Mouse (Mus musculus) liver, embryonic 14.5 days (tissue): ENCODE results near the gene Slc3a2. TPM values are rescaled to one million over a fixed set of nuclear protein-coding genes. Genes with fewer than 3 reads are reported as not detected.
A peak's percentile ranks its signal among the peaks of the same experiment; 100 is the strongest.

Experiments used
- ATAC-seq: fragments of 200-750 bp; cut with Nextera tagmentation; 2 replicates; pipeline ENCODE4 v1.8.0; 2017; ENCODE audit warnings: moderate number of reproducible peaks, mild to moderate bottlenecking, moderate library complexity; ENCODE audit not compliant: insufficient read depth
- DNase-seq, 3 experiments: peaks; one replicate each; pipeline ENCODE4 v3.0.0-alpha.2; 2012 to 2013; ENCODE audit warnings: low read depth in 3 of 3, low spot score in 3 of 3
- H3K27ac ChIP-seq: fragments of 300-500 bp; sonication (generic); 2 replicates; pipeline ENCODE4 v1.5.1; 2014; ENCODE audit warnings: moderate library complexity, mild to moderate bottlenecking, control low read depth, inconsistent platforms
- H3K27me3 ChIP-seq: fragments of 300-500 bp; sonication (generic); 2 replicates; pipeline ENCODE4 v1.6.1; 2014; ENCODE audit warnings: mild to moderate bottlenecking, low read length, moderate library complexity; ENCODE audit not compliant: control insufficient read depth, insufficient read depth
- H3K36me3 ChIP-seq: fragments of 300-500 bp; sonication (generic); replicated peaks from 2 replicates; pipeline ENCODE4 v1.6.1; 2014; ENCODE audit warnings: low read depth; ENCODE audit not compliant: control insufficient read depth, insufficient read depth
- H3K4me1 ChIP-seq, 2 experiments: fragments of 200-500 bp in 1 of 2; fragments of 300-500 bp in 1 of 2; sonication (generic) in 1 of 2; replicated peaks; 2 replicates each; pipeline ENCODE4 v1.6.1; 2012 to 2014; ENCODE audit warnings: antibody characterized with exemption in 1 of 2, inconsistent platforms in 1 of 2, low read length in 1 of 2; ENCODE audit not compliant: control insufficient read depth in 2 of 2, insufficient read depth in 2 of 2
- H3K4me2 ChIP-seq: fragments of 300-500 bp; sonication (generic); 2 replicates; pipeline ENCODE4 v1.6.1; 2014; ENCODE audit warnings: low read depth, mild to moderate bottlenecking, control low read depth, moderate library complexity
- H3K4me3 ChIP-seq, 2 experiments: fragments of 200-500 bp in 1 of 2; fragments of 300-500 bp in 1 of 2; sonication (generic) in 1 of 2; 2 replicates each; pipeline ENCODE4 v1.5.1; 2012 to 2014; ENCODE audit warnings: low read depth in 2 of 2, low read length in 2 of 2, mild to moderate bottlenecking in 2 of 2, control low read depth in 1 of 2, inconsistent platforms in 1 of 2, moderate library complexity in 1 of 2; ENCODE audit not compliant: insufficient read depth in 1 of 2
- H3K9ac ChIP-seq: fragments of 300-500 bp; sonication (generic); replicated peaks from 2 replicates; pipeline ENCODE4 v1.6.1; 2014; ENCODE audit warnings: mild to moderate bottlenecking, control low read depth, moderate library complexity
- H3K9me3 ChIP-seq: fragments of 300-500 bp; sonication (generic); 2 replicates; pipeline ENCODE4 v1.6.1; 2016; ENCODE audit warnings: low read length, mixed read lengths; ENCODE audit not compliant: control insufficient read depth
- CTCF ChIP-seq: IDR thresholded peaks from 2 replicates; pipeline ENCODE4 v1.5.1; 2016; ENCODE audit warnings: antibody characterized with exemption, low read depth, control low read depth
- EP300 ChIP-seq: IDR thresholded peaks from 2 replicates; pipeline ENCODE4 v1.6.1; 2016; ENCODE audit warnings: antibody characterized with exemption, low read depth
- WGBS: fragments of 180-500 bp; shearing (Covaris S2); extraction: QIAGEN DNeasy Blood & Tissue Kit; methylation state at CpG from one replicate; pipeline ENCODE4 v1.1.7; 2014; ENCODE audit not compliant: insufficient replicate concordance; 5-methylcytosine and 5-hydroxymethylcytosine counted together
- polyA plus RNA-seq, 2 experiments: library from polyadenylated mRNA; depleted of rRNA in 1 of 2; stranded (reverse) in 1 of 2; unstranded in 1 of 2; fragments of >200 nt; fragmentation: Nextera tagmentation in 1 of 2; extraction: Ambion mirVana in 1 of 2; gene quantifications; 2 replicates each; pipeline versions ENCODE4 v1.2.1 to v1.2.3; 2012 to 2014

Gene Slc3a2
- polyA plus RNA-seq, 2 experiments, result 82.2 to 89.1 TPM

DNA sequence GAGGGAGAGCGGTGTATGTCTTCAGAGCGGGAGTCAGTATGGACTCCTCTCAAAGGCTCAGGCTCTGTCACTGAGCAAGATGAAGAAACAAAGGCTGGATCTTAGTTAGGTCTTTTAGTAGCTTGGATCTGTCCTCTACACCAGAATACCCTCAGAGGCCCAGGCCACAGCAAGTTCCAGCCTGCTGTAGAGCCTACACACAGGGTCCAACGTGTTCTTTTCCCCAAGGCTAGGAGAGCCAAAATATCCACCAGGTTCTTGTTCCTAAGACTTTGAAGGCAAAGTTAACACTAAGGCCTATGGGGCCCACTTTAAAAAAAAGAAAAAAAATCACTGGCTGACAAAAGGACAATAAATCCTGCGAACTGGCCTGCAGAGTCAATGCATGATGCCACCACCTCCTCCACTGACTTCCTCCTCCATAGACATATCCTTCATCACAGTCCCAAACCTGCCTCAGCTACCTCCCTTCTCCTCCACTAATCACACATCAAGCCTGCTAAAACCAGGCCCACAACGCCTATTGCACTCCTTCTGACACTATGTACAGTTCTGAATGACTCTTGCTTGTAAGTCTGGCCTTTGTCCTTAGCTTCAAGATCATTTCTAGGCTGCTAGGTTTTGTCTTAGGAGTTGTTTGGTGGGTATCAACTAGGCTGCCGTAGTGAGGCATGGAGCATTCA is 18.0 kb downstream of the Slc3a2 start:
- H3K27ac ChIP-seq, result no peak overlapping the region

GRCm38 (mm10) chr19:8703571-8703970 is 19.6 kb downstream of the Slc3a2 start:
- WGBS, result 73% methylated on average over 3 of the region's 4 CpGs
- DNase-seq (no peak), ATAC-seq (no peak)
- no peak for TF ChIP-seq EP300
- H3K4me3 ChIP-seq, result no peak overlapping the region
- H3K9ac ChIP-seq, result no peak overlapping the region
- H3K4me2 ChIP-seq, result no peak overlapping the region
- no peaks in the 10 kb centered on the region for H3K9me3 ChIP-seq
- H3K4me1 ChIP-seq, result peaks cover 14% of the 10 kb centered on the region in 2 experiments
- H3K36me3 ChIP-seq, result peaks cover 24% of the 10 kb centered on the region
- no peaks in the 10 kb centered on the region for H3K27me3 ChIP-seq
- no peak overlapping the region for H3K27ac ChIP-seq

More for the DNA sequence above, 18.0 kb downstream of the Slc3a2 start:
- ATAC-seq (no peak), DNase-seq (no peak)
- Histone ChIP-seq H3K4me1 (peaks cover 18 to 21% of the 10 kb centered on the region in 2 experiments), H3K4me3 (no peak overlapping the region), H3K4me2 (no peak overlapping the region), H3K9me3 (no peaks in the 10 kb centered on the region), H3K9ac (no peak overlapping the region), H3K27me3 (no peaks in the 10 kb centered on the region), H3K36me3 (peaks cover 40% of the 10 kb centered on the region)
- TF ChIP-seq CTCF (no peak), EP300 (no peak)
- 68% methylated on average over 6 of the region's 6 CpGs for WGBS

DNA sequence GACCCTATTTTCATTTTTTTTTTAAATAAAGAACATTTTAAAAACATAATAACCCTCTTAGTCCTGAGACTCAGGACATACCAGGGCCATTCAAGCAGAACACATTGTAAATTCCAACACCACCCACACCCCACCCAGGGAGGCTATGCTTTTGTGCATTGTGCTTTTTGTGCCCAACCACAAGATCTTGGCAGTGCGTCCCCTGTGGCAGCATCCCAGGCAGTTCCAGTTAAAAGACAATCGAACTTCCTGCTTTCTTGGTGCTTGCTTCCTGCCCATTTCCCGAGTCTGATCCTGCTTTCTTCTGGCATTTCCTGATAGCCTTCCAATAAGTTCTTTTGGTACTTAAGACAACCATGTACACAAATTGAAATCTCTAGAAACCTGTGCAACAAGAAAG is 20.7 kb downstream of the Slc3a2 start:
- H3K4me1 ChIP-seq, result peaks cover 3 to 5% of the 10 kb centered on the region in 2 experiments; a peak in 3 of 4 replicates
- H3K9ac ChIP-seq, result no peak overlapping the region
- TF ChIP-seq CTCF (0 out of 2 replicates have a peak, but pooled peaks have one; percentile 9), EP300 (no peak)
- 20% methylated on average over 3 of the region's 3 CpGs for WGBS
- no peak for ATAC-seq
- H3K9me3 ChIP-seq, result no peaks in the 10 kb centered on the region
- H3K36me3 ChIP-seq, result peaks cover 13% of the 10 kb centered on the region
- H3K27ac ChIP-seq, result no peak overlapping the region
- H3K4me3 ChIP-seq, result no peak overlapping the region
- H3K27me3 ChIP-seq, result no peaks in the 10 kb centered on the region
- H3K4me2 ChIP-seq, result no peak overlapping the region
- no peak for DNase-seq

DNA sequence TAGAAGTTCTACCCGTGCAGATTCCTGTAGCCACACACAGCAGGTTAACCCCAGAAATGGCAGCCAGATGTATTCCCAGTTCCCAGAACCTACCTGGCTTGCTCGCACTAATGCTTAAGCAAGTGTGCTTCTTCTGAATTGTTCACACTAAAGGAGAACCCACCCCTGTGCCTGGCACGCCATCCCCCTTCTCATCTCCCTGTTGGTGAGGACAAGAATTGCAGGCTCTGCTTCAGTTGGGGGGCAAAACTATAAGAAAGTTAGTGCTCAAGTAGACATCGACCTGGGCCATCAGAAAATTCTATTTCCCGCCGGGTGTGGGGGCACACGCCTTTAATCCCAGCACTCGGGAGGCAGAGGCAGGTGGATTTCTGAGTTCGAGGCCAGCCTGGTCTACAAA is 23.5 kb downstream of the Slc3a2 start:
- no peak overlapping the region for H3K4me2 ChIP-seq
- TF ChIP-seq CTCF (no peak), EP300 (no peak)
- no peaks in the 10 kb centered on the region for H3K27me3 ChIP-seq
- no peaks in the 10 kb centered on the region for H3K9me3 ChIP-seq
- H3K9ac ChIP-seq, result no peak overlapping the region
- 58% methylated on average over 9 of the region's 9 CpGs for WGBS
- peaks cover 6 to 13% of the 10 kb centered on the region in 2 experiments; a peak in 3 of 4 replicates for H3K4me1 ChIP-seq
- DNase-seq (no peak), ATAC-seq (no peak)
- no peaks in the 10 kb centered on the region for H3K36me3 ChIP-seq
- H3K4me3 ChIP-seq, result no peak overlapping the region
- no peak overlapping the region for H3K27ac ChIP-seq

GRCm38 (mm10) chr19:8695330-8695729 is 27.8 kb downstream of the Slc3a2 start:
- Histone ChIP-seq H3K4me2 (peak overlapping the region; percentile 18), H3K9me3 (no peaks in the 10 kb centered on the region), H3K9ac (no peak overlapping the region), H3K27ac (no peak overlapping the region), H3K27me3 (no peaks in the 10 kb centered on the region), H3K4me1 (peaks cover 6 to 13% of the 10 kb centered on the region in 2 experiments; a peak in 3 of 4 replicates), H3K36me3 (no peaks in the 10 kb centered on the region), H3K4me3 (peak overlapping the region in 1 of 2 experiments; percentile 6; a peak in 1 of 4 replicates)
- TF ChIP-seq EP300, result no peak
- peak; percentile 84 for TF ChIP-seq CTCF
- ATAC-seq, result peak; percentile 85
- 27% methylated on average over 6 of the region's 6 CpGs for WGBS
- DNase-seq, result peak in 2 of 3 experiments; percentile 52 to 65
